In genomic region chr19:29524614-29525013, GRCm38 (mm10) we compare ENCODE assay signal across 8 mouse cellular contexts. TPM values are rescaled to one million over a fixed set of nuclear protein-coding genes. Genes with fewer than 3 reads are reported as not detected.
DNase-seq lines count a peak whose midpoint lies in the region; ATAC-seq and TF ChIP-seq lines count a peak whose summit lies in the region.
"Had no signal": no experiment of that assay in that cellular context is flagged by ENCODE, and none has a peak within 500 bp of the region (broad histone marks: within the 10 kb centered on the region; RNA-seq: fewer than 3 reads in every experiment).

No protein-coding gene starts in this region.

- no peak overlapping the region for H3K27ac ChIP-seq in kidney, embryonic 14.5 days (ENCODE audit: low read depth, low read length)
- H3K27ac ChIP-seq in kidney, embryonic 16.5 days (ENCODE audit: low read length), result no peak overlapping the region

- peaks cover 6% of the 10 kb centered on the region; the same call in 1 of the 2 replicates for H3K9me3 ChIP-seq in kidney, embryonic 14.5 days (ENCODE audit: control insufficient read depth, low read length)
- peaks cover 8% of the 10 kb centered on the region; the same call in 1 of the 2 replicates for H3K9me3 ChIP-seq in kidney, embryonic 16.5 days (ENCODE audit: low read length)

- no peak overlapping the region for H3K4me3 ChIP-seq in kidney, embryonic 14.5 days (ENCODE audit: low read length)
- H3K4me3 ChIP-seq in kidney, embryonic 16.5 days (ENCODE audit: low read length), result no peak overlapping the region

- peak; percentile 55 for DNase-seq in kidney, adult 18-20 months
- DNase-seq in MN1 (ENCODE audit: low spot score), result peak; percentile 7
- peak; percentile 13 for DNase-seq in brain, embryonic 14.5 days (ENCODE audit: low read depth)
- DNase-seq in spleen, postnatal 10 days (ENCODE audit: low spot score in 2 of 2), result no peak
- no peak for DNase-seq in retina, embryonic 14.5 days (ENCODE audit: low spot score)

- H3K9ac ChIP-seq in kidney, embryonic 14.5 days (ENCODE audit: low read depth, low read length), result no peak overlapping the region
- no peak overlapping the region for H3K9ac ChIP-seq in kidney, embryonic 16.5 days (replicated peaks; ENCODE audit: low read length)

- H3K27me3 ChIP-seq in kidney, embryonic 14.5 days (ENCODE audit: control insufficient read depth, insufficient read depth, low read length), result no peaks in the 10 kb centered on the region
- H3K27me3 ChIP-seq in kidney, embryonic 16.5 days (ENCODE audit: insufficient read depth, low read length), result no peaks in the 10 kb centered on the region

- H3K4me2 ChIP-seq in kidney, embryonic 14.5 days (replicated peaks; ENCODE audit: low read depth, low read length), result no peak overlapping the region
- H3K4me2 ChIP-seq in kidney, embryonic 16.5 days (replicated peaks; ENCODE audit: low read depth, low read length), result peak overlapping the region; percentile 15; the same call in 1 of the 2 replicates

- no peak for TF ChIP-seq CTCF in brain, embryonic 14.5 days (IDR thresholded peaks at IDR 0.05; ENCODE audit: borderline replicate concordance, extremely low read depth, insufficient read depth, insufficient read length)

- no peak for ATAC-seq in kidney, embryonic 14.5 days (ENCODE audit: low FRiP score, low TSS enrichment)
- ATAC-seq in kidney, embryonic 16.5 days (ENCODE audit: low FRiP score, low TSS enrichment), result no peak
- ATAC-seq: forebrain, embryonic 16.5 days had no signal

- no peaks in the 10 kb centered on the region for H3K36me3 ChIP-seq in kidney, embryonic 14.5 days (ENCODE audit: control insufficient read depth, insufficient read depth, low read length)
- H3K36me3 ChIP-seq in kidney, embryonic 16.5 days (ENCODE audit: insufficient read depth, low read length), result 0 out of 2 replicates have a peak, but pooled peaks cover 3% of the 10 kb centered on the region

- 64% methylated on average over 4 of the region's 4 CpGs for WGBS in kidney, embryonic 14.5 days
- 53% methylated on average over 4 of the region's 4 CpGs for WGBS in kidney, embryonic 16.5 days

- no peak for TF ChIP-seq POLR2A in brain, embryonic 14.5 days (IDR thresholded peaks at IDR 0.05; ENCODE audit: borderline replicate concordance, extremely low read depth, insufficient read depth, insufficient read length, poor library complexity, severe bottlenecking)

- peaks cover 18% of the 10 kb centered on the region for H3K4me1 ChIP-seq in kidney, embryonic 14.5 days (ENCODE audit: control insufficient read depth, insufficient read depth, low read length)
- H3K4me1 ChIP-seq in kidney, embryonic 16.5 days (ENCODE audit: insufficient read depth, low read length), result peaks cover 17% of the 10 kb centered on the region

RNA-seq across cellular contexts. Expression of gene Ric1, which starts 2.5 kb away (rescaled TPM):
- 17.4 and 19.3 TPM in 2 replicates for polyA plus RNA-seq in kidney, embryonic 14.5 days (2014; fragmentation: Nextera tagmentation; extraction: Ambion mirVana)
- polyA plus RNA-seq in brain, embryonic 14.5 days (2012; rRNA removed), result 19.6 and 28.4 TPM in 2 replicates
- 11.6 and 13.8 TPM in 2 replicates for polyA plus RNA-seq in kidney, embryonic 16.5 days (2015; fragmentation: Nextera tagmentation; extraction: Ambion mirVana)

Comparison
In these comparisons a context has a peak if more than half of its experiments do, and no peak if none do; other contexts are left out.
1. DNase-seq: peak in kidney, adult 18-20 months (single experiment), MN1 (single experiment) and brain, embryonic 14.5 days (single experiment); none in spleen, postnatal 10 days (0 of 2) and retina, embryonic 14.5 days (single experiment).